Mouse (Mus musculus) lung, postnatal 14 days (tissue): ENCODE results near the gene Gm4133.
"Not testable (repeated sequence)": the region's sequence is repeated elsewhere in the genome, so short reads cannot be mapped to it uniquely, and the experiment has no call there.

Source experiments
- DNase-seq: peaks from one replicate; pipeline ENCODE4 v3.0.0; 2021

Gm4133 gene

DNA sequence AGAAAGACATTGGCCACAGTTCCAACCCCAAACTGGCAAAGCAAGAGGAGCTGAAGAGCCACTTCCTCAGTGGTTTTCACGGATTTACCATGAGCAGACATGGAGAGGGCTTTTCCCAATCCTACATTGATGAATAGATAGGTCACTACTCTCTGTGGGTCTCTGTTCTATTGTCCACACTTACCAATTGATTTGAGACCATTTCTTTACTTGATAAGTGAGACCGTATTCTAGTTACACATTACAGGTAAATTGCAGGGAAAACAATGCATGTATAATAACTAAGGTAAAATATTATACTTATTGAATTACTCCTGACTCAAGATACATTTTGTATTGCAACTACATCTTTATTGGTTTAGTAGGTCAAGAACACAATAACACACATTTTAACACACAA lies at the start of gene Gm4133:
Gene Gm4133 (minus strand): TSS at position 101 of the 400 bp plus-strand sequence.
- not testable (repeated sequence) for DNase-seq

DNA sequence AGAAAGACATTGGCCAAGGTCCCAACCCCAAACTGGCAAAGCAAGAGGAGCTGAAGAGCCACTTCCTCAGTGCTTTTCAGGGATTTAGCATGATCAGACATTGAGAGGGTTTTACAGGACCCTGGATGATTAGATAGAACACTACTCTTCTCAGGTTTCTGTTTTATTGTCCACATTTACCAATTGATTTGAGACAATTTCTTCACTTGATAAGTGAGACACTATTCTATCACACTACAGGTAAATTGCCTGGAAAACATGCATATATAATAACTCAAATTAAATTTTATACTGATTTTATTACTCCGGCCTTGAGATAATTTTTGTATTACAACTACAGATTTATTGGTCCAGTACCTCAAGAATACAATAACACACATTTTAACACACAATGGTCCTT lies 41.4 kb upstream of the Gm4133 start, which contains the start of gene Gm5728:
Gene Gm5728 (minus strand): TSS at position 101 of the 400 bp plus-strand sequence.
- DNase-seq, result not testable (repeated sequence)
